Mouse (Mus musculus): Measurements from ENCODE around the gene B3galnt2. TPM values are rescaled to one million over a fixed set of nuclear protein-coding genes. Genes with fewer than 3 reads are reported as not detected.

Gene B3galnt2
- polyA plus RNA-seq, 1 experiment from 2014 or later: 14.5 TPM

DNA sequence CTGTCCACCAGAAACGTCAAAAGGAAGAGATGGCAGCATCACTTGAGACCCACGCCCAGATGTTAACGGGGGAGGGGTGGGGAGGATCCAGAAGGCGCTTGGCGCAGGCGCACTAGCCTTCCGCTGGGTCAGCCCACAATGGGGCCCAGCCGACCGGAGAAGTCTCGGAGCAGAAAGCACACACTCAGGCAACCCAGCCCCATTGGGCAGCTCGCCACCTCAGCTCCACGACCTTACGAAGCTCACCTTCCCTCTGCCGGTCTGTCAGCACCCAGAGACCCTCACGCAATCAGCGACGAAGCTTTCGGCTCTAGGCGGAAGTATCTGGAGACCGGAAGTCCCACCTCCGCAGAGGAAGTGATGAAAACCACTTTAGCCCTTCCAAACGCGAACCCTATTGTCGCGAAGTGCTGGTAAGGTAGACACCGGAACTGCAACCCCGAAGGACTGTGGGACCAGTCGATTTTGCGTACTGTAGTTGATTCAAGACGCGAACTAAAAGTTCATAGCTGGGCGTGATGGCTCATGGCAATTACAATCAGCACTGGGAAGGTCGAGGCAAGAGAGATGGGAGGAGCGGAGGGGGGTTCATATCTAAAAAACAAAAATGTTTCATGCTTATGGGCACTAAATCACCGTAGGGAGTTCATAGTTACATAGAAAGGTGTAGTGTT, 85.2 kb downstream of the B3galnt2 start, which contains the start of gene Tbce:
Gene Tbce, minus strand, starts transcription at position 347 of the 674 bp plus-strand sequence.
- peak within 1 kb of the TSS; percentile 70 to 86 for H3K4me3 ChIP-seq (ENCODE audit: control insufficient read depth in 1 of 2, insufficient read depth in 1 of 2, low read depth in 1 of 2, low read length in 2 of 2)
- WGBS: under 1% methylated on average over 35 of the region's 35 CpGs

DNA sequence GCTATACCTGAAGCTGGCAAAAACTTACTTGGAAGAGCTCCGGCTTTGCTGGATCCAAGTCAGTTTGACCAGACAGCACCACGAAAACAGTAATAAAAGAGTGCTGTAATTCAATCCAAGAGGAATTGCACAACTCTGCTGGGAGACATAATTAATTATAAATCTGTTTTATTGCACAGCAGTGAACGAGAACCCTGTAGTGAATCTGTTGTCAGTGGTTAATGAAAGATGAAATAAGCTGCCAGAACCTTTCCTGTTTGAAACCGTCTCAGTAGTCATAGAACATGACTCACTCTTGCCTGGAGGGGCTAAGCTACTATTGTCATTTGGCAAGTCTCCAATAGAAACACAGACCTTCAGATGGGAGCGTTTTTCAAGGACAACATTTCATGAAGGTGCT, 85.9 kb downstream of the B3galnt2 start:
- peaks cover 5 to 13% of the 10 kb centered on the region in 2 experiments for H3K4me1 ChIP-seq (ENCODE audit: control insufficient read depth in 2 of 2, insufficient read depth in 2 of 2, low read length in 2 of 2)
- 35% methylated on average over 5 of the region's 5 CpGs for WGBS

More for the DNA sequence above, 85.2 kb downstream of the B3galnt2 start, which contains the start of gene Tbce:
- H3K9ac ChIP-seq (ENCODE audit: low read length): peak within 1 kb of the TSS; percentile 88
- ATAC-seq (ENCODE audit: insufficient number of reproducible peaks, insufficient read depth, low FRiP score, low read depth): peak; percentile 89
- no peaks in the 10 kb centered on the region for H3K27me3 ChIP-seq (ENCODE audit: control insufficient read depth, insufficient read depth, low read length)
- no peaks in the 10 kb centered on the region for H3K36me3 ChIP-seq (ENCODE audit: control insufficient read depth, insufficient read depth, low read length)
- peak within 1 kb of the TSS; percentile 94 for H3K4me2 ChIP-seq (ENCODE audit: low read length)
- peak within 1 kb of the TSS; percentile 97 to 98 for H3K27ac ChIP-seq (replicated peaks in 1 of 2; ENCODE audit: control insufficient read depth in 1 of 2, insufficient read depth in 1 of 2, low read depth in 2 of 2, low read length in 2 of 2)
- H3K4me1 ChIP-seq (ENCODE audit: control insufficient read depth in 2 of 2, insufficient read depth in 2 of 2, low read length in 2 of 2): peaks cover 5 to 13% of the 10 kb centered on the region in 2 experiments
- no peaks in the 10 kb centered on the region for H3K9me3 ChIP-seq (ENCODE audit: control insufficient read depth, low read length)

DNA sequence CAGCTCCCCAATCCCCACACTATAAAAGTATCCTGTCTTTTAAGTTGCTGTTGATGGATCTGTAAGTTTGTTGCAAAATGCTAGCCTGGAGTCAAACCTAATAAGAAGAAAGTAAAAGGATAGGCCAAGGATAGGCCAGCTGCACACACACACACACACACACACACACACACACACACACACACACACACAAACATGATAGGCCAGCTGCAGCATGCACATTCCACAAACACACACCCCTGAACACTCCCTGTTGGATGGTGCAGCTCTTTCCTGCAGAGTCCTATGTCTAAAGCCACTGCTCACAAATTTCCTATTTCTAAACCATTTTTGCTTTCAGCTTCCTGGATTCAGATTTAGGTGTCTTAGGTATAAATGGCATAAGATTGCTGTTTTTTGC, 89.6 kb downstream of the B3galnt2 start:
- Histone ChIP-seq H3K27me3 (ENCODE audit: control insufficient read depth, insufficient read depth, low read length) (no peaks in the 10 kb centered on the region), H3K4me3 (ENCODE audit: control insufficient read depth in 1 of 2, insufficient read depth in 1 of 2, low read depth in 1 of 2, low read length in 2 of 2) (no peak overlapping the region), H3K27ac (replicated peaks in 1 of 2; ENCODE audit: control insufficient read depth in 1 of 2, insufficient read depth in 1 of 2, low read depth in 2 of 2, low read length in 2 of 2) (no peak overlapping the region), H3K9ac (ENCODE audit: low read length) (no peak overlapping the region), H3K4me1 (ENCODE audit: control insufficient read depth in 2 of 2, insufficient read depth in 2 of 2, low read length in 2 of 2) (peaks cover 3 to 7% of the 10 kb centered on the region in 2 experiments), H3K4me2 (ENCODE audit: low read length) (no peak overlapping the region), H3K9me3 (ENCODE audit: control insufficient read depth, low read length) (no peaks in the 10 kb centered on the region), H3K36me3 (ENCODE audit: control insufficient read depth, insufficient read depth, low read length) (peaks cover 18% of the 10 kb centered on the region)
- no peak for ATAC-seq (ENCODE audit: insufficient number of reproducible peaks, insufficient read depth, low FRiP score, low read depth)

More for the DNA sequence above, 85.9 kb downstream of the B3galnt2 start:
- H3K9ac ChIP-seq (ENCODE audit: low read length): peak overlapping the region; percentile 88
- H3K36me3 ChIP-seq (ENCODE audit: control insufficient read depth, insufficient read depth, low read length): no peaks in the 10 kb centered on the region
- ATAC-seq (ENCODE audit: insufficient number of reproducible peaks, insufficient read depth, low FRiP score, low read depth): no peak
- H3K4me3 ChIP-seq (ENCODE audit: control insufficient read depth in 1 of 2, insufficient read depth in 1 of 2, low read depth in 1 of 2, low read length in 2 of 2): peak overlapping the region in 1 of 2 experiments; percentile 70; a peak in 3 of 4 replicates
- peak overlapping the region; percentile 94 for H3K4me2 ChIP-seq (ENCODE audit: low read length)
- H3K9me3 ChIP-seq (ENCODE audit: control insufficient read depth, low read length): no peaks in the 10 kb centered on the region
- peak overlapping the region; percentile 10 to 97; a peak in 3 of 4 replicates for H3K27ac ChIP-seq (replicated peaks in 1 of 2; ENCODE audit: control insufficient read depth in 1 of 2, insufficient read depth in 1 of 2, low read depth in 2 of 2, low read length in 2 of 2)
- H3K27me3 ChIP-seq (ENCODE audit: control insufficient read depth, insufficient read depth, low read length): no peaks in the 10 kb centered on the region

DNA sequence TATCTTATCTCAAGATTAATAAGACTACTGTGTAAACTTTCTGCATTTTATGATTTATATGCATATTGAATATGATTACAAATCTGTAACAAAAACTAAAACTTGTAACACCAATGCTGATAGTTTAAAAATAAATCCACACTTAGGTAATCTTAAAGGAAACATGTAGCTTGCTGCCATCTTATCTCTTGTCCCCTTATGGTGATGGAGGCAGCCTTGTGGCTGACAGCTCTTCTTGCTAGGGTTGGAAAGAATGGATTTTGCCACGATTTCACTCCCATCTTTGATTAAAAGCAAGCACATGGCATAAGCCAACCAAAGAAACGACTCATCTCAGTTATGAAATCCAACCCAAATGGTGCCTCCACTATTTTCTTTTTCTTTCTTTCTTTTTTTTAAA, 90.3 kb downstream of the B3galnt2 start:
- no peak overlapping the region for H3K27ac ChIP-seq (replicated peaks in 1 of 2; ENCODE audit: control insufficient read depth in 1 of 2, insufficient read depth in 1 of 2, low read depth in 2 of 2, low read length in 2 of 2)
- peaks cover 25% of the 10 kb centered on the region for H3K36me3 ChIP-seq (ENCODE audit: control insufficient read depth, insufficient read depth, low read length)
- H3K4me2 ChIP-seq (ENCODE audit: low read length): no peak overlapping the region
- no peak overlapping the region for H3K4me3 ChIP-seq (ENCODE audit: control insufficient read depth in 1 of 2, insufficient read depth in 1 of 2, low read depth in 1 of 2, low read length in 2 of 2)
- no peak for ATAC-seq (ENCODE audit: insufficient number of reproducible peaks, insufficient read depth, low FRiP score, low read depth)
- no peaks in the 10 kb centered on the region for H3K27me3 ChIP-seq (ENCODE audit: control insufficient read depth, insufficient read depth, low read length)
- no peaks in the 10 kb centered on the region for H3K9me3 ChIP-seq (ENCODE audit: control insufficient read depth, low read length)
- no peak overlapping the region for H3K9ac ChIP-seq (ENCODE audit: low read length)
- peaks cover 3 to 7% of the 10 kb centered on the region in 2 experiments for H3K4me1 ChIP-seq (ENCODE audit: control insufficient read depth in 2 of 2, insufficient read depth in 2 of 2, low read length in 2 of 2)
- 61% methylated on average over 2 of the region's 2 CpGs for WGBS

Other genes with a start within 250 kb of the B3galnt2 start
- 0.39 and 0.57 TPM in 2 replicates for gene Gng4, start 170.4 kb upstream of the B3galnt2 start, polyA plus RNA-seq (2014; fragmentation: Nextera tagmentation; extraction: Ambion mirVana)
- 38.0 and 41.0 TPM in 2 replicates for gene Tbce, start 85.2 kb downstream of the B3galnt2 start, polyA plus RNA-seq (2014; fragmentation: Nextera tagmentation; extraction: Ambion mirVana)
- 43.1 and 44.5 TPM in 2 replicates for gene Arid4b, start 108.8 kb downstream of the B3galnt2 start, polyA plus RNA-seq (2014; fragmentation: Nextera tagmentation; extraction: Ambion mirVana)
- gene Ggps1, start 109.0 kb downstream of the B3galnt2 start, polyA plus RNA-seq (2014; fragmentation: Nextera tagmentation; extraction: Ambion mirVana): 46.5 and 47.2 TPM in 2 replicates